Mouse (Mus musculus) cerebellum, adult 11-12 months (tissue): Measurements from ENCODE around the gene Tbc1d19.

Source experiments
- DNase-seq: peaks from one replicate; pipeline ENCODE4 v3.0.0; 2022

The Tbc1d19 gene

DNA sequence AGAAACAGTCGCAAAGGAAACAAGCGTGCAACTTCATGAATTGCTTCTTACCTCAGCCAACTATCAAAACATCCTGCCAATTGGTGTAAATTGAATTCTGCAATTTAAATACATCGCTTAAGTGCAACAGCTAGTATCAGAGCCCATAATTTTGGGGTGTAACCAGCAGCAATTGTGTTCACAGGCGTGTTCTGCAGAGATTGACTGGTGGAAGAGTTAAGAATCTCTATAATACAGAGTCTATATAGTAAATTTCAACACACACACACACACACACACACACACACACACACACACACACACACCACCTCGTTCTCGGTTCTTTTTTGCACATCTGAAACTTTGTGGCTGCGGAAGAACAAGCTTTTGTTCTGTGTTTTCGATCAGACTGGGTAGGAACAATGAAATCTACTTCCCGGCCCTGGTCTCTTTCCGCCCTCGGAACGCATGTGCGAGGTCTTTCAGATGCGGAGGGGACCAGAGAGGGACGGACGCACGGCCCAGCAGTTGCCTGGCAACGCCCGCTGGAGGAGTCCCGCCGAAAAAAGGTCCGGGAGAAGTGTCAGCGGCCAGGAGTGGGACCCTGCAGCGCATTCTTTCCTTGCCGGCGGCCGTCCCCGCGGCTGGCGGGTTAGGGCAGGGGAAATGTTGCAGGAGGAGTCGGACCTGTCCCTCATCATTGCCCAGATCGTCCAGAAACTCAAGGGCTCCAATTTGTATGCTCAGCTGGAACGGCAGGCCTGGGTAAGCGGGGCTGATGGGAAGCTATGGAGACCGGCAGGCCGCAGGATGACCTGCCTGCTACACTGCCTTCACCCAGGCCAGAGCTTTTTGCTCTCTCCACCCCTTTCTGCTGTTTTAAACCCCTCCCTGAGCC is at the start of gene Tbc1d19:
TSS of gene Tbc1d19 (plus strand) at position 492 of the 877 bp plus-strand sequence.
- peak; percentile 78 for DNase-seq

DNA sequence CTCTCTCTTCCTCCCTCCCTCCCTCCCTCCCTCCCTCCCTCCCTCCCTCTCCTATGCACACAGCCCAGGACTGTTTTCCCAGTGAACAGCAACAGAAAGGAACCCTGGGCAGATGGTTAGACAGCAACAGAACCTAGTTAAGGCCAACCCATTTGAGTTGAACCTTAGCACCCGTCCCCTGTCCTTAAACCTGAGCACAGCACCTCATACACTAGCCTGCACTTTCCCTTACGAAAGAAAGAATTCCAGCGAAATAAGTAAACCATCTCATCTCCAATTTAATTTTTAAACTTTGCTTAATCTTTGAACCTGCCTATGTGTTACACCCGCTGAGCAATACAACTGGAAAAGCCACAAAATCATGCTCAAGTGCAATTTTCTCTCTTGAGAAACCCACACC is 49.5 kb upstream of the Tbc1d19 start:
- DNase-seq: no peak

DNA sequence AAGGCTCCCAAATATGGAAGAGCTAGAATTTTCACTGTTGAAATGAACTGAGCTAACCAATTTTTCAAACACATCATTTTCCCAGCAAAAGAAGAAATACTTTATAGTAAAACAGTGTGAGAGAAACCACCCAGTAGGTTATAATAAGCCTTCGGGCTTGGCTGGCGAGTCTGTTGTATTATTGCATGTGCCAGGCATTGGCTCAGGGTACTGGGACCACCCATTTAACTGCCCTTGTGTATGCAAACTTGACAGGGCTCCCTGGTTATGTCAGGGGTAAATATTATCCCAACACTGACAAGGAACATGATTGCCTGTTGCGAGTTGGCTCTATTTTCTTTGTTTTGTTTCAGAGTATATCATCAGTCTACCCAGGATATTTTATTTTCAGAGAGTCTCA is 48.5 kb upstream of the Tbc1d19 start:
- no peak for DNase-seq

DNA sequence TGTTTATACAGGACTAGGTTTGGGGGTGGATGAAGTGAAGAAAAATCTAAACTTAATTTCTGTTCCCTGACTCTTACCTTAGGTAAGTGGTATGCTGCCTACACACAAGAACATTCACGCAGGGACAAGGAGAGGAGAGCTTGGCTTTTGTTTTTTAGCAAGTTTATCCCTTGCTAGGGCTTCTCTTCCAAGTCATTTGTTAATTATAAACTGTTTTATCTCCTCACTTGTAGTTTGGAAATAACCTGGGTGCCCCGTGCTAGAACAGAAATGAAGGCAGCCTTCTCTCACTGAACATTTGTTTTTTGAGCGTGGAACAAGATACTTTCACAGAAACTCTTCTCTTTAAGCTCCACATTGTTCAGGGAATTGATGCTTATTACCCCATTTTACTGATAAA is 48.1 kb upstream of the Tbc1d19 start:
- DNase-seq: no peak

DNA sequence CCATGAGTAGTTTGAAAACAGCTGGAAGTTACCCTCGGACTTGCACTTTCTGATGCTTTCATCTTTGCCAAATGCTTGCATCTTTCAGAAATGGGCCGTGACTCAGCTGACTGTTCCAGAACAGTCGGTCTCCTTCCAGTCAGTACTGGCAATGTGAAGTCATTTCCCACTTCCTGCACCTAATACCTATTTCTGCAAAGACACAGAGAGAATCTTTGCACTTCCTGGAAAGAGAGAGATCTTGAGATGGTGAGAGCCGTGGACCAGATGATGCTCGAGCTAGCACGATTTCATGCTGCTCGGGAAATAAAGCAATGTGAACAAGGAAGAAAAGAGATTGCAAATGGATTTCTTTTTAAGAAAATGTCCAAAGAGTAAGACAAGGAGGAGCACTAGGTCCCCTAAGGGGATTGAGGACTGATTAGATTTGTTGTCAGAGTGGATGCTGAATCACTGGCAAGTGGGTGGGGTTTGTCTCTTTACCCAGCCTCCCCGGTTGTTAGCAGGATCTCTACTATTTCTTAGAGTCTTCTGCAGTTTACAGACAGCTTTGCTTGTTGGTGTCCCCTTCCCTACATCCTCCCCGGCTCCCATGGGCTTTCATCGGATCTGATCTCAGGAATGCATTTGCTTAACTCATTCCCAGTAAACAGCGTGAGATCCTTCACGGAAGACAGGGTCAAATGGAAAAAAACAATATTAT is 24.4 kb upstream of the Tbc1d19 start:
- DNase-seq: no peak

DNA sequence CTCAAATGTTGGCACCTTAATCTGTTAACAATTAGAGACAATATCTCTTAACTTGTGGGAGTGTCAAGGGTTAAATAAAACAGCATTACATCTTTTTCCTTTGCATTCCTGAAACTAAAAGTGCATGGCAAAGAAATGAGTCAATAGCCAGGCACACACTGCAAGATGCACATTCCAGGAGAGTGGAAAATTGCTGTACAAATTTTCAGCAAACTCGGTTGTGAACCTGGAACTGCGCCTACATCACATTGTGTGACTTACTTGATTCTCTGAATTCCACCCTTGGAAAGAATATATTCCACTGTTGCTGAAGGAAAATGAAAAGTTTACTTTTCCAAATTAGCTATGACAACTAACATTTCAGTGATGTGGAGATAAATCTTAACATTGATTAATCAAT is 8.0 kb upstream of the Tbc1d19 start:
- DNase-seq: no peak

DNA sequence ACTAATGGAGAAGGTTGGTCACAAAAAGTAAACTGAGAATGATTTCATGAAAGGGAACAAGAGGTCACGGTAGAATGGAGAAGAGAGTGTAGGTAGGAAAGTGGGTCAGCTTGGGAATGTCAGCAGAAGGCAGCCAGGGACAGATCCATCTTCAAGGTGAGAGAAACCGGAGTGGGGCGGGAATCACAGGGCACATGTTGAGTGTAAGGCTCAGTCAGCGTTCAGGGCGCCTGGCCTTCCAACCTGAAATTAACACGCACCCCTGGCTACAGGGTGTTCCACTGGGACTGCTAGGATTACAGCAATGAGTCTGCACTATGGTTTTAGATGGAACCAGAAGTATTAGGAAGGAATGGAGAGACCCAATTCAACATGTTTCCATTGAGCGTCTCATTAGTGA is 10.3 kb downstream of the Tbc1d19 start:
- DNase-seq: no peak

DNA sequence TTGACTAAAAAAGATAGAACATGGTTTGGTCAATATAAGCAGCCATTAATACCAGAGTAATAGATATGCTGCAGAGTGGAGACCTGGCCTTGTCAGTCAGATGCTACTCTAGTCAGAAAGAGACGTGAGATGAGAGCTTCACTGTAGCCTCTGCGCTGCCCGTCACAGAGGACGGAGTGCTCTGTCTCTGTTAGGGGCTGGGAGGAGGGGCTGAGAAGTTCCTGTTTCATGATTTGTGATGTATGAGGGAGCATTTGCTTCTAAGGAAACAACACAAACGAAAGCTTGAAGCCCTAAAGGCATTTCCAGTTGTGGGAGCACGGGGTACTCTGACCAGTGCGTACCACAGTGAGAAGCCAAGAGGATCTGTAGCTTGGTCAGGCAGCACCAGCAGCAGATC is 16.5 kb downstream of the Tbc1d19 start:
- DNase-seq: no peak

DNA sequence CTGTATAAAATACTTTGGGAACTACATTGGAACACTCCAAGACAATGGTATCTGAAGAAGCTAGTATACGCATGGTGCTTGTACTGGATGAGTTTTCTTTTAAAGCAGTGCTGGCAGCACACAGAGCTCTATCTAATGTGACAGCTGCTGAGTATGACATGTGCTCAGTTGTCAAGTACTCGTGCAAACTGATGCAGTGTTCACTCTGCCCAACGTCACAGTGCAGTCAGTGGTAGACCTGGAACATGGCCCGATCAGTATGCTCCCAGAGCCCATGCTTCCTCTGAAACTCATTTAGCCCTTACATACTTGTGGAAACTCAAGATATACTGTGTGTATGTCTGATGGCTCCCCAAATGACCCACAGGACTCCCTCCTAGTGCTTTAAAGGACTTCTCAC is 25.1 kb downstream of the Tbc1d19 start:
- DNase-seq: no peak

DNA sequence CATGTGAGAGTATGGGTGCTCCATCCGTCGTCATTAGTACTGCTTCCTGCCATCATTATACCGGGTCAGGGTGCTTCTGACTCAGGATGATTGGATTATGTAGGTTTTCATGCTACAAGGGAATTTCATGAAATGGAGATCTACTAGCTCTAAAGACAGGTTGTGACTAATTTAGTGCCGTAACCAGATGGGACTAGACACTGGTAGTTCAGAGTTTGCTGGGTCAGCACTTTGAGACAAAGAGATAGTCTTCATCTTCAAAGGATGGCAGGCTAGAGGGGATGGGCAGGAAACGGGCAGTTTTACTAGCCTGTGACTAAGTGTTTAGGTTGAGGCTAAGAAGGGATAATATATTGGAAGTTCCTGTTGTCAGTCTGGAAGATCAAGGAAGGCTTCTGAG is 31.9 kb downstream of the Tbc1d19 start:
- no peak for DNase-seq

DNA sequence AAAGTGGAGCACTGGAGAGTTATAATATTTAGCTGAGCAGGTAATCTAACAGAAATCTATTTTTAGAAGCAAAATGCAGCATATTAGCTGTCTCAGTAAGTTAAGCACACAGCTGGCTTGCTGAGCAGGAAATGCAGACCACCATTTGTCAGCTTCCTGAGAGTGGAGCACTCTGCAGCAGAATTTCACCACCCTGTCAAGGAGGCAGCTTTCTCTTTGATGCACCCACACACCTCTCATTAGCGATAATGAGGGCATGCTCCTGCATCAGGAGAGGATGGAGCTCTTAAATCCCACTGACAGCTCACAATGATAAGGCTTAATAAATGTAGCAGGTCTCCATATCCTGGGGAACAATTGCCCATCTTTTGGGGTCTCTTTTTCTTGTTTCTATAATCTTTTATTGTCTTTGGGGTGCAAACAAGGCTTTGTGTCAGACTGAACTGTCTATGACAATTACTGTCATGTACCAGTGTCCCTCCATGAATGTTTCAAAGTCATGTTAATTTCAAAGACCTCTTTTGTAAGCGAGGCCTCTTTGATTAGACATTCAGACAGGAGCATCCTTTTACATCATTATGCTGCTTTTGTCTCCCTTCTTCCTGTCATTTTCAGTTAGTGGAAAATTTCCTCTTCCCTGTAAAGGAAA is 39.0 kb downstream of the Tbc1d19 start:
- DNase-seq: no peak

DNA sequence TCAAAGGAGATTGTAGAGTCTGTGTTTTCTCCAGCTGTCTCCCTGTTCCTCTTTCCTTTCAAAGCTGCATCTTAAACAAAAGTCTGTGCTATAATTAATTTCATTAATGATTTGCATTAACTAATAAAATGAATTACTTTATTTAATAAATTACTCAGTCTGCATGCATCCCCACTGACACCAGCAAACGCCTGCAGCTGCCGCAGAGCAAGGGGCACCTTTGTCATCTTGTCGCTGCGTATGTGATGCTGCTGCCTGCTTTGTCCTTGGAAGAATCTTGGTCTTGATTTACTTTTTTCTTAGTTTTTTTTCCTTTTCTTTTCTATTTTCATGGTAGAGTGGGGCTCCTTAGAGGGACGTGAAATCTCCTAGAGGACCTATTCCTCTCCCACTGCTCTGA is 43.2 kb downstream of the Tbc1d19 start:
- DNase-seq: no peak

DNA sequence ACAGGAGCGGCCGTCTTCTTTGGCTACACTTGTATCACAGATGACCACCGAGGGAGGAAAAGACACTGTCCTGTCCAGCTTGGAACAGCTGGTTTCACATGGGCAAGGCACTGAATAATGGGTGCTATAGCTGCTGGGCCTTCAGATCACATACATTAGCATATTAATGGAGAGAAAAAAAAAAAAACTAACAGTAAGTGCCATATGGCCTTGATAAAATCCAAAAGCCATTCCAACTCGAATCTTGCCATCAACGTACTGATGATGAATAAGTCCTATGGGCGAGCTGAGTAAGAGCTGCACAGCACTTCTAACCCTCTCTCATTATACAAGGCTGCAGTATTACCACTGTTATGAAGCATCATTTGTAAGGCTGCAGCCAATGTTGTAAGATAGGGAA is 45.2 kb downstream of the Tbc1d19 start:
- DNase-seq: no peak

DNA sequence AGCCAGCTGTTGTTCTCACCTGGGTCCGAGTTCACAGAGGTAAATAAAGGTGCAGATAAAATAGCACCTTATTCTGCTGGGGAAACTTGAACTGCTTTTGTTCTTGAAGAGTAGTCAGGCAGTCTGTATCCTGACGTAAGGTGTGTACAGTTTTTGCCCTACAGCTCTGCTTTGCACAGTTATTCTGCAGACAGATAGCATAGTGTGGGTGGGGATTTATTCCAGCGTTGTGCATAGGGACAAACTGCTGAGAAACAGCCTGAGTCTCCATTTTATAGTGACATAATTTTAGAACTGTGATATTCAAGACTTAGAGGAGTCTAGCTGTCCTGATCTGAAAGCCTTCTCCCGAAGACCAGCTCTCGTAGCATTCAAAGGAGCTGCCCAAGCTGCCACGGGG is 46.6 kb downstream of the Tbc1d19 start:
- DNase-seq: no peak

DNA sequence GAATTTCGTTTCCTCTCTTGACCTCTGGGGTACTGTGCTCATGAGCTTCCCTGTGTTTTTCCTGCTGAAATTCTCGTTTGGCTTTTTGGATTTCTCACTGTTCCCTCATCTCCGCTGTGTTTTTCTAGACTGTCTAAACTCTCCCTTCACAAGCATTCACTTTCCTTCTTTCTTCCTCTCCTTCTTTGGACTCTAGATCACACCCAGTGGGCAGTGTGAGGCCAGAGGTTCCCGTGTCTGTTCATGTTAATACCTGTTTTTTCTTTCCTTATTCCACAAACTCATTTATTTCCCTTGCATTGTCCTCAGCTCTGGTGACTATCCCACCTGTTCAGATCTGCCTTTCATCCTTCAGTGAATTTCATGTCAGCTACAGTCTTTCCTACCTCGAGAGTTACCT is 55.7 kb downstream of the Tbc1d19 start:
- DNase-seq: no peak

DNA sequence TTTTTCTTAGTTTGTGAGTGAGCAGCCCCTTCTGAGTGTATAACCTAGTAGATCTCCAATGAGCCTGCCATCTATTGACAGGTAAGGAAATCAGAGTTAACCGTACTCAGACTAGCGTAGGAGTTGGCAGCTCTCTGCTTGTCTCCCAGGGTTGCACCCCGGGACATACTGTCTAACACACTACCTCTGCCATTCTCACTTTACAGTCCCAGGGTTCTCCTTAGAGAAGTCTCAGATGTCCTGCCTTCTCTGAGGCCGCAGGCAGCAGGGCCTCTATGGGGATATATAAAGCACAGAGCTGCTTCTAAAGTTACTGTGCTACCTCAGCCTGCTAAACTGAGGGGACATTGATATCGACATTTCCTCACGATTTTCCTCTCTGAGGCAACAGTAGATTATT is 56.6 kb downstream of the Tbc1d19 start:
- no peak for DNase-seq

DNA sequence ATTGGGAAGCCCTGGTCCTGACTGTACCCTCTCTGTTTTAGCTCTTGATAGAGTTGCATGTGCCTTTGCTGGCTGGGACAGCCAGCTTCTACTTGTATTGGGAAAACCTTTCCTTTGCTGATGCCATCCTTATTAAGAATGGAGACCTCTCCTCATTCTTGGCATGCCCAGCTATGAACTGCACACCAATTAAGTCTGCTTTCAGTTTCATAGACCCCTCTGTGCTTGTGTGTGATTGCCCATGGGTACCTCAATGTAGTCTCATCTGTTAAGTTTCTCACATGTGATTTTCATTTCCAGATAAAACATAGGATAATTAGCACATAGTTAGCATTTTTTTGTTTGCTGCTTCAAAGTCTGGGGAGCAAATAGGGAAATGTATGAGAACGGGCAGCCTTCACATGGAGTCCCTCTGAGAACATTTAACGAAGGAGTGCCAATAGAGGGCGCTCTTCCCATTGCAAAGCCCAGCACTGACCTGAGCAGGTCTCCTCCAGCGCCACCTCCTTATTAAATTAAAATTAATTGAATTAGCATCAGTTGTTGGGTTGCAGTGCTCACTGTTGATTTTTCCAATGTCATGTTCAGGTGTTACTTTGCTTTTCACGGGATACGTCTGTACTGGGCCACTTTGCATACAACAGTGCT is 62.4 kb downstream of the Tbc1d19 start:
- DNase-seq: peak; percentile 42

DNA sequence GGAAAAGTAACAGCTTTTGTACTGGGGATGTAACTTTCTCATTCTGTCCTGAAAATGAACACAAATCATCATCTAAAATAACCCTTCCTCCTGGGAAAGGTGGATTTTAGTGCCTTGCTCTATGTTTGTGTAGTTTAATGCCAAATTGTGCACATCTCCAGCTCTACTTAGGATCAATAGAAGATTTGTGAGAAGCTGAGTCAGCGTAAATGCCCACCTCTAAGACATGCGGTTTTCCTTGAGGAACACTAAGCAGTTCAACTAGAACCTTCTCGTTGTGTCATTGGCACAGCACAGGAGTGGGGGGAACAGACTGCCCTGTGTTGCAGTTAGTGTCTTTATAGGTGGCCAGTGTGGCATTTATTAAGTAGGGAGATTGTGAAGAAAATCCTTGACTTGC is 65.6 kb downstream of the Tbc1d19 start:
- DNase-seq: no peak

DNA sequence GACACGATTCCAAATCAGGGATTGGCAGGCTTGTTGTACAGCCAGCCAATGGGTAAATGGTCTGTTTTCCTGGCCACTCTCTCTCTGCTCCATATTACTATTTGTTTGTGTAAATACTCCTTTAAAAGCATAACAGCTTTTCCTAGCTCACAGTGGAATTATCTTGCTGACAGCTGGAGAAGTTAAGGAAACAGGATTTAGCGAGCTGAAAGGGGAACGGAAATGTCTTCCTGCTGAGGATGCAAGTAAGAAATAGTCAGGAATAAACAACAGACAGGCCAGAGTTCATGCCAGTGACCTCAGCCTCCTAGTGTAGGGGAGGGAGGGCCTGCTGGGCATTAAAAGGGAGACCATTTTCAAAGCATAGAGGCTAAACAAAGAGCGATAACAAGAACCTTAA is 71.3 kb downstream of the Tbc1d19 start:
- DNase-seq: no peak

DNA sequence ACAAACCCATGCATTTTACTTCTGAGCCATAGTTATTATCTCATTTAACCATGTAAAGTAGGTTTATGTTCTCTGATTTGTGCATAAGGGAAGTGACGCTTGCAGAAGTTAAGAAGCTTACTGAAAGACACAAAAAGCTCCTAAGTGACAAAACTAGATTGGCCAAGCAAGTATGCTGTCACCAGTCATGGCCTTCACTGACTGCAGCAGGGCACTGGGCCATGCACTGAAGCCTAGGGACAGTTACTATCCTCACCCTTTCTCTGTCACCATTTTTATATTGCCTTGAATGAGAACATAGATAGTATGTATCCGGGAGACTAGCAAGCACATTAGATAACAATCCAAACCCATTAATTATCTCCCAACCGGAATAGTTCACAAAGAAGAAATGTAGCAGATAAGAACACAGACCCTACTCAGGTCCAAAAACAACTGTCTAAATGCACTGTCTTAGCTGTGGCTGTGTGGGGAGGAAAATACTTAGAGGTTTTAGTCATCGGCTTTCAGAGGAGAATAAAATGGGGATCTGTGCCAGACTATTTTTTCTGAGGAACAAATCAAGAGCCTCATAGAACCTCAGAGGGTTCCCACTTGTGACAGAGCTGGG is 72.1 kb downstream of the Tbc1d19 start:
- no peak for DNase-seq

DNA sequence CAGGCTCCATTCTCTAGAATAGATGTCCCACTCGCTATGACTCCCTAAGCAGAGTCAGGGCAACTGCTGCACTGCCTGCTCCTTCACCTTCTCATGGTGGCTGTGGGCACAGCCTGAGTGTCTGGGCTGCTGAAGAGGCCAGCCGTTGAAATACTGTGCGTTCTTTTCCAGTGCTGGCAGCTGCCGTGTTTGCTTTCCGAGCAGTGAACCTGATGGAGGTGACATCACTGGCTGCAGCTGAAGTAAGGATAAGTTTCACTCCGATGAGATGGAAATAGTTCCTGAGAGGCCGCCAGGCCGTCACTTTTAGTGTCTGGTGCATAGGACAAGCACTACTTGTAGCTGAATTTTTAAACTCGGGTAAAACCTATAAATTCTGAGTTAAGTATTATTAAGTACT is 92.0 kb downstream of the Tbc1d19 start:
- no peak for DNase-seq

DNA sequence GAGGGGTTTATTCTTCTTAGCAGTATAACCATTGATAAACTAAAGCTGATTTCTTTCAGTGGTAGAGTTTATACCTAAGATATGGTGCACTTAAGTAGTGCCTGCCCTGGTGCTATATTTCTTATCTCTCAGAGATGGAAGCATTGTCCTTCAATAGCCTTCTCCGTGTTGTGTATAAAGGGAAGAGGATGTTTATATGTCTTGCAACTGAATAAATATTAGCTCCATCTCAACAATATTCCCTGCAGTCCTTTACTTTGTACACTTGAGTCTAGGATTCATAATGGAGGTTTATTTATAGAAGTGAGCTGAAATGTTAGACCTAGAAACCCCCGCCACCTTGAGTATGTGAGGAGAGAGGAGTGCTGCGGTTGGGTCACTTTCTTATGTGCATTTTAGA is 93.4 kb downstream of the Tbc1d19 start:
- no peak for DNase-seq

DNA sequence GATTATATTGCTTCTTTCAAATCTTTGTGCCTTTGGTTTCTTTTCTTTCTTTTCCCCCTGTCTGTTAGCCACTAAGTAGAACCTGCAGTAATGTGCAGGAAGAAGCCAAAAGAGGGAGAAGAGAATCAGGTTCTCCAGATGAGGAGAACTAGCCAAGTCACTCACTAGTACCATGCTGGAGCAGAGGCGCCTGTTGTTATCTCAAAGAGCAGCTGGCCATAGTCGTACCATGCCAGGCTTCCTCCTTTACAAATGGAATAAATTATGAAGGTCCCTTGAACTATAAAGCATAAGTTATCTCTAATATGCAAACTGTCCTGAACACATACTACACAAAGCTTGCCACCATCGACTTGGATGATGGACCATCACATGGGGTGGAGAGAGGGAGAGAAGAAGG is 99.8 kb downstream of the Tbc1d19 start:
- DNase-seq: no peak
